In the genomic region with DNA sequence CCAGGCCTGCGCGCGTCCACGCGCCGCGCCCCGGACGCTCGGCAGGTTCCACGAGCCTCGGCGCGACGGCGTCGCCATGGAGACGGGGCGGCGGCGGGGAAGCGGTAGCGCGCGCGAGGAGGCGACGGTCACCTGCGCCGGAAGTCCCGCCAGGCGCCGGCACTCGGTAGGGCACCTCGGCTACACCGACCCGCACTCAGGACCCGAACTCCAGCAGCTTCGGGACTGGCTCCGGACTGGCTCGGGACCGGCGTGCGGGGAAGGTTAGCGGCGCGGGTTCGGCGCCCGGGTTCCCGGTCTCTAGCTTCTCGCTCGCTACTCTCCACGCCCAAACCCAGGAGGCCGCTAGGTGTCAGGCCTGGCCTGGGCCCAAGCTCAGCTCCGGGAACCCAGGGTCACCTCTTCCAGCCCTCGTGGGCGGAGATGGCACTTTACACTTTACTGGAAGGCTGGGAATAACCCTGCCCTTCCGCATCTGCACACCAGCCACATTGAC, we compare ENCODE assay signal across 8 mouse cellular contexts. TPM values are rescaled to one million over a fixed set of nuclear protein-coding genes. Genes with fewer than 3 reads are reported as not detected.
DNase-seq lines count a peak whose midpoint lies in the region; ATAC-seq and TF ChIP-seq lines count a peak whose summit lies in the region.

No protein-coding gene starts in this region.

- H3K27me3 ChIP-seq in heart, embryonic 15.5 days: peaks cover 37% of the 10 kb centered on the region
- H3K27me3 ChIP-seq in liver, embryonic 14.5 days (ENCODE audit: control insufficient read depth, insufficient read depth, low read length): peaks cover 11% of the 10 kb centered on the region
- H3K27me3 ChIP-seq in testis, adult 2 months (ENCODE audit: control insufficient read depth, insufficient read depth, low read length): no peaks in the 10 kb centered on the region

- H3K9ac ChIP-seq in heart, embryonic 15.5 days: peak overlapping the region; percentile 65
- peak overlapping the region; percentile 45 for H3K9ac ChIP-seq in liver, embryonic 14.5 days (replicated peaks)

- DNase-seq in A20 (ENCODE audit: low read depth, low spot score): peak; percentile 81
- peak; percentile 35 to 65 for DNase-seq in adrenal gland, postnatal 4 days (ENCODE audit: low spot score in 2 of 2)
- peak; percentile 87 for DNase-seq in kidney, postnatal 14 days
- DNase-seq in liver, embryonic 14.5 days (ENCODE audit: low read depth in 3 of 3, low spot score in 3 of 3): no peak
- DNase-seq in neural tube, embryonic 10.5 days (ENCODE audit: extremely low spot score, low spot score): peak; percentile 64

- no peaks in the 10 kb centered on the region for H3K36me3 ChIP-seq in heart, embryonic 15.5 days
- H3K36me3 ChIP-seq in liver, embryonic 14.5 days (replicated peaks; ENCODE audit: control insufficient read depth, insufficient read depth, low read depth): no peaks in the 10 kb centered on the region
- H3K36me3 ChIP-seq in testis, adult 2 months (ENCODE audit: control insufficient read depth, insufficient read depth, low read length): no peaks in the 10 kb centered on the region

- ATAC-seq in erythroblast, adult 5-6 weeks (replicated peaks; ENCODE audit: low FRiP score, poor library complexity, severe bottlenecking): 0 out of 2 replicates have a peak, but pooled peaks have one; percentile 29
- ATAC-seq in heart, embryonic 15.5 days (replicated peaks; ENCODE audit: insufficient number of reproducible peaks, insufficient read depth, low FRiP score, low read depth): peak; percentile 51
- peak; percentile 66 for ATAC-seq in liver, embryonic 14.5 days (ENCODE audit: insufficient read depth)

- H3K9me3 ChIP-seq in heart, embryonic 15.5 days (replicated peaks): no peaks in the 10 kb centered on the region
- H3K9me3 ChIP-seq in liver, embryonic 14.5 days (ENCODE audit: control insufficient read depth, low read length): no peaks in the 10 kb centered on the region

- peak overlapping the region; percentile 92 for H3K4me2 ChIP-seq in heart, embryonic 15.5 days
- peak overlapping the region; percentile 88 for H3K4me2 ChIP-seq in liver, embryonic 14.5 days (ENCODE audit: low read depth)

- H3K4me3 ChIP-seq in heart, embryonic 15.5 days: peak overlapping the region; percentile 68
- H3K4me3 ChIP-seq in liver, embryonic 14.5 days (ENCODE audit: insufficient read depth in 1 of 2, low read depth in 2 of 2, low read length in 2 of 2): peak overlapping the region; percentile 64 to 67
- peak overlapping the region; percentile 95 for H3K4me3 ChIP-seq in testis, adult 2 months (ENCODE audit: control insufficient read depth, low read depth, low read length)

- peak; percentile 63; the same call in 1 of the 2 replicates for TF ChIP-seq POLR2A in testis, adult 2 months (IDR thresholded peaks at IDR 0.05; ENCODE audit: control insufficient read depth, low read depth, low read length)

- H3K27ac ChIP-seq in heart, embryonic 15.5 days: peak overlapping the region; percentile 79
- H3K27ac ChIP-seq in liver, embryonic 14.5 days: no peak overlapping the region
- peak overlapping the region; percentile 78 for H3K27ac ChIP-seq in testis, adult 2 months (ENCODE audit: control insufficient read depth, insufficient read depth, low read depth, low read length)

- peak; percentile 76 for TF ChIP-seq CTCF in liver, embryonic 14.5 days (IDR thresholded peaks at IDR 0.05; ENCODE audit: low read depth)
- TF ChIP-seq CTCF in testis, adult 2 months (IDR thresholded peaks at IDR 0.05; ENCODE audit: control insufficient read depth, insufficient read depth, insufficient replicate concordance, low read depth, low read length): 0 out of 2 replicates have a peak, but pooled peaks have one; percentile 9

- under 1% methylated on average over 54 of the region's 59 CpGs for WGBS in heart, embryonic 15.5 days
- WGBS in liver, embryonic 14.5 days (ENCODE audit: insufficient replicate concordance): under 1% methylated on average over 59 of the region's 59 CpGs

- TF ChIP-seq EP300 in liver, embryonic 14.5 days (IDR thresholded peaks at IDR 0.05; ENCODE audit: low read depth): no peak

- H3K4me1 ChIP-seq in heart, embryonic 15.5 days (replicated peaks): peaks cover 22% of the 10 kb centered on the region
- peaks cover 0 to 12% of the 10 kb centered on the region in 2 experiments; a peak in 3 of 4 replicates for H3K4me1 ChIP-seq in liver, embryonic 14.5 days (replicated peaks; ENCODE audit: control insufficient read depth in 2 of 2, insufficient read depth in 2 of 2, low read length in 1 of 2)
- H3K4me1 ChIP-seq in testis, adult 2 months (ENCODE audit: control insufficient read depth, insufficient read depth, low read length): peaks cover 16% of the 10 kb centered on the region

RNA-seq across cellular contexts. Expression of a gene that starts 9.0 kb away (rescaled TPM):
- 100 to 1,000 TPM; 189 to 197 TPM for total RNA-seq in adrenal gland, postnatal 4 days (2021)
- 0.77 TPM in 1 of 2 replicates, not detected in the other for total RNA-seq in erythroblast, adult 5-6 weeks (2015; ENCODE audit: low replicate concordance)
- 0.28 and 0.77 TPM in 2 replicates for total RNA-seq in erythroblast, adult 5-6 weeks (2017; ENCODE audit: low replicate concordance)
- polyA plus RNA-seq in heart, embryonic 15.5 days (2015; fragmentation: Nextera tagmentation; extraction: Ambion mirVana): 6.2 and 16.8 TPM in 2 replicates
- polyA plus RNA-seq in liver, embryonic 14.5 days (2012; rRNA removed): 0.69 and 0.85 TPM in 2 replicates
- polyA plus RNA-seq in liver, embryonic 14.5 days (2014; fragmentation: Nextera tagmentation; extraction: Ambion mirVana): 1.1 and 2.1 TPM in 2 replicates
- polyA plus RNA-seq in testis, adult 2 months (2012; rRNA removed): 21.8 and 36.1 TPM in 2 replicates

RNA-seq across cellular contexts. Expression of a gene that starts 23.6 kb away (rescaled TPM):
- 10 to 100 TPM; 12.3 to 19.9 TPM for total RNA-seq in adrenal gland, postnatal 4 days (2021)
- 0.96 and 7.3 TPM in 2 replicates for total RNA-seq in erythroblast, adult 5-6 weeks (2015; ENCODE audit: low replicate concordance)
- 2.3 and 5.3 TPM in 2 replicates for total RNA-seq in erythroblast, adult 5-6 weeks (2017; ENCODE audit: low replicate concordance)
- 3.3 and 3.9 TPM in 2 replicates for polyA plus RNA-seq in heart, embryonic 15.5 days (2015; fragmentation: Nextera tagmentation; extraction: Ambion mirVana)
- 0.07 and 0.08 TPM in 2 replicates for polyA plus RNA-seq in liver, embryonic 14.5 days (2012; rRNA removed)
- polyA plus RNA-seq in liver, embryonic 14.5 days (2014; fragmentation: Nextera tagmentation; extraction: Ambion mirVana): not detected in 2 replicates
- 389 and 421 TPM in 2 replicates for polyA plus RNA-seq in testis, adult 2 months (2012; rRNA removed)

RNA-seq across cellular contexts. Expression of a gene that starts 50.3 kb away (rescaled TPM):
- not detected for total RNA-seq in adrenal gland, postnatal 4 days (2021)
- total RNA-seq in erythroblast, adult 5-6 weeks (2015; ENCODE audit: low replicate concordance): not detected in 2 replicates
- total RNA-seq in erythroblast, adult 5-6 weeks (2017; ENCODE audit: low replicate concordance): not detected in 2 replicates
- not detected in 2 replicates for polyA plus RNA-seq in heart, embryonic 15.5 days (2015; fragmentation: Nextera tagmentation; extraction: Ambion mirVana)
- polyA plus RNA-seq in liver, embryonic 14.5 days (2012; rRNA removed): not detected in 2 replicates
- not detected in 2 replicates for polyA plus RNA-seq in liver, embryonic 14.5 days (2014; fragmentation: Nextera tagmentation; extraction: Ambion mirVana)
- 78.7 and 82.6 TPM in 2 replicates for polyA plus RNA-seq in testis, adult 2 months (2012; rRNA removed)

Comparison
In these comparisons a context has a peak if more than half of its experiments do, and no peak if none do; other contexts are left out.
1. DNase-seq: peak in A20 (single experiment), adrenal gland, postnatal 4 days (2 of 2), kidney, postnatal 14 days (single experiment) and neural tube, embryonic 10.5 days (single experiment); none in liver, embryonic 14.5 days (0 of 3).
2. RNA of a gene that starts 23.6 kb away (polyA plus RNA-seq): 389 to 421 TPM in testis, adult 2 months; 3.3 to 3.9 TPM in heart, embryonic 15.5 days and 0.07 to 0.08 TPM in liver, embryonic 14.5 days; every median in the first group is over 10 times any median in the second.
3. RNA of a gene that starts 50.3 kb away (polyA plus RNA-seq): 78.7 to 82.6 TPM in testis, adult 2 months; not detected in heart, embryonic 15.5 days and not detected in liver, embryonic 14.5 days; every median in the first group is over 10 times any median in the second.
4. Peak in every context shown above with its lines, with median percentiles within 50 percentile points of each other: ATAC-seq and H3K4me3 ChIP-seq.